Mouse (Mus musculus): ENCODE measurements at regions not wholly inside any gene's neighbourhood (a gene's known extent, or its start where the extent isn't known, plus 50 kb on each side); places are given as distances from the start of the nearest gene placed in this dataset.

DNA sequence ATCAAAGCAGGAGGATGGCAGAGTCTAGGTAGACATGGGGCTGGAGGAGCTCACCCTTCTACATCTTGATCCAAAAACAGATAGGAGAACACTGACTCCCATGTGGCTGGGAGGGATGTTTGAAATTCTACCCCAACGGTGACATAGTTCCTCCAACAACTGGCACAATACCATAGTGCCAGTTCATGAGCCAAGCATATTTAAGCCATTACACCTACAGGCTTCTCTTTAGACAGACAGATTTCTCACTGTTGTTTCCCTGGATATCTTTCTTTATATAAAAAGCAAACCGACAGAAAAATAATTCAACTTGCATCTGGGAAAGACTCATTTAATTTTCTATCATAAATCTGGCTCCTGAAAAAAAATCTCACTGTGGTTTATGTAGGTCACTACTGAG, 380.4 kb upstream of the Nectin3 start:
- no peak overlapping the region for H3K9ac ChIP-seq (ENCODE audit: low read depth, low read length)
- no peaks in the 10 kb centered on the region for H3K36me3 ChIP-seq (ENCODE audit: insufficient read depth, low read length)
- ATAC-seq (replicated peaks; ENCODE audit: low FRiP score, low read depth): no peak
- H3K27me3 ChIP-seq (ENCODE audit: insufficient read depth, low read length): no peaks in the 10 kb centered on the region
- no peak for TF ChIP-seq CTCF (IDR thresholded peaks at IDR 0.05; ENCODE audit: low read depth)
- no peak overlapping the region for H3K27ac ChIP-seq
- WGBS: 85% methylated on average over 2 of the region's 2 CpGs
- H3K4me2 ChIP-seq (ENCODE audit: low read length): no peak overlapping the region
- H3K4me1 ChIP-seq (replicated peaks; ENCODE audit: insufficient read depth, low read length): no peaks in the 10 kb centered on the region
- no peak overlapping the region for H3K4me3 ChIP-seq (replicated peaks; ENCODE audit: low read depth, low read length)
- no peak for DNase-seq (ENCODE audit: low spot score)
- H3K9me3 ChIP-seq (replicated peaks; ENCODE audit: low read length): no peaks in the 10 kb centered on the region

DNA sequence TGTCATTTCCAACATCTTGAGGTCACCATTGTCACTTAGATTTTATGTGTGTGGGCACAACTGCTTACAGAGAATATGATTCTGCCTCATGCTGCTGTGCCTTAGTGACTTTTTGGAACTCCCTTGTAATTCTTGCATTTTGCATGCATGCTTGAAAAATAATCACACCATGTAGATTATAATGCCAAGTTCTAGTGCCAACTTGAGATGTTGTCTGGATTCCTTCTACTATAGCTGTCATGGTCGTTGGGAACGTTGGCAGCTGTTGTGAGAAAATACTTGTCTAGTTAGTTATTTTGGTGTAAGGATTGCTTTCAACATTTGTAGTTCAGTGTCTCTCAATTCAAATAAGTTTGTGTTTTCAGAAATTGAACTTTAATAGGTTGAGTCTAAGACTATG, 365.6 kb upstream of the Nectin3 start:
- no peaks in the 10 kb centered on the region for H3K27me3 ChIP-seq (ENCODE audit: insufficient read depth, low read length)
- no peaks in the 10 kb centered on the region for H3K4me1 ChIP-seq (replicated peaks; ENCODE audit: insufficient read depth, low read length)
- no peak for TF ChIP-seq CTCF (IDR thresholded peaks at IDR 0.05; ENCODE audit: low read depth)
- no peaks in the 10 kb centered on the region for H3K9me3 ChIP-seq (replicated peaks; ENCODE audit: low read length)
- no peaks in the 10 kb centered on the region for H3K36me3 ChIP-seq (ENCODE audit: insufficient read depth, low read length)
- H3K4me2 ChIP-seq (ENCODE audit: low read length): no peak overlapping the region
- H3K4me3 ChIP-seq (replicated peaks; ENCODE audit: low read depth, low read length): no peak overlapping the region
- H3K27ac ChIP-seq: no peak overlapping the region
- ATAC-seq (replicated peaks; ENCODE audit: low FRiP score, low read depth) (no peak), DNase-seq (ENCODE audit: low spot score) (no peak)
- 89% methylated on average over 2 of the region's 2 CpGs for WGBS
- no peak overlapping the region for H3K9ac ChIP-seq (ENCODE audit: low read depth, low read length)

DNA sequence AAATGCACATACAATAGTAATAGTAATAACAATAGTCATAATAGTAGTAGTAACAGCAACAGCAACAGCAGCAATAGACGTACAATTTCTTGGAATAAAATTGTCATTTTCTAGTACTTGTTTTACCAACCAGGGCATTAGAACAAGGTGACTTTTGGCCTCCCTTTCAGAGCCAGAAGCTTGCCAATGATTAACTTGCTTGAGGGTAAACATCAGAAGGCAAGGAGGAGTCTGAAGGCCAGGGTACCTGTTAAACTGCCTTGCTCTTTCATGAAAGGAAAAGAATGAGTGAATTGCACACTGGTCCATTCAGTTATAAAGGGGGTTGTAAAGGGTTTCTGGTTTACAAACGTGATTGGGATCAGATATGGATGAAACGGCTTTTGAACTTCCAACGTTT, 351.2 kb upstream of the Nectin3 start:
- DNase-seq (ENCODE audit: low spot score): peak; percentile 43
- Histone ChIP-seq H3K4me3 (replicated peaks; ENCODE audit: low read depth, low read length) (no peak overlapping the region), H3K4me2 (ENCODE audit: low read length) (no peak overlapping the region), H3K4me1 (replicated peaks; ENCODE audit: insufficient read depth, low read length) (0 out of 2 replicates have a peak, but pooled peaks cover 3% of the 10 kb centered on the region), H3K36me3 (ENCODE audit: insufficient read depth, low read length) (no peaks in the 10 kb centered on the region), H3K27me3 (ENCODE audit: insufficient read depth, low read length) (no peaks in the 10 kb centered on the region), H3K27ac (peak overlapping the region; percentile 42; the same call in 1 of the 2 replicates), H3K9me3 (replicated peaks; ENCODE audit: low read length) (no peaks in the 10 kb centered on the region), H3K9ac (ENCODE audit: low read depth, low read length) (no peak overlapping the region)
- peak; percentile 75; the same call in 1 of the 2 replicates for ATAC-seq (replicated peaks; ENCODE audit: low FRiP score, low read depth)
- TF ChIP-seq CTCF (IDR thresholded peaks at IDR 0.05; ENCODE audit: low read depth): no peak
- 60% methylated on average over 4 of the region's 4 CpGs for WGBS

DNA sequence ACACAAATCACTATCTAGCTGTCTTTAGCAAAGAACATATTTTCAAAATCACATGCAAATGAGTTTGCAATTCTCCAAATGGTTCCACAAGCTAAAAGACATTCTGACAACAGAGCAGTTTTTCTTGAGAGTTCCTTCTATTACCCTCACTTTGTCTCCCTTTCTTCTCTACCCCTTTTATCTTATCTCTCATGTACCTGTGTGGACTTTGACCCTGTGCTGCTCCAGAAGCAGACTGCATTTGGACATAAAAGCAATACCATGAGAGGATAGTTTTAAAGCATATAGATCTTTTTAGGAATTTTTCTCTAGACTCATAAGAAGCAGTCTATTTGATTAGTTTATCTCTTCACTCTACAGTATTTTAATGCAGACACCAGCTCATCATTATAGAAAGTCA, 350.4 kb upstream of the Nectin3 start:
- Histone ChIP-seq H3K27ac (no peak overlapping the region), H3K4me2 (ENCODE audit: low read length) (no peak overlapping the region), H3K4me1 (replicated peaks; ENCODE audit: insufficient read depth, low read length) (0 out of 2 replicates have a peak, but pooled peaks cover 3% of the 10 kb centered on the region), H3K9ac (ENCODE audit: low read depth, low read length) (no peak overlapping the region), H3K9me3 (replicated peaks; ENCODE audit: low read length) (no peaks in the 10 kb centered on the region), H3K36me3 (ENCODE audit: insufficient read depth, low read length) (no peaks in the 10 kb centered on the region), H3K27me3 (ENCODE audit: insufficient read depth, low read length) (no peaks in the 10 kb centered on the region), H3K4me3 (replicated peaks; ENCODE audit: low read depth, low read length) (no peak overlapping the region)
- TF ChIP-seq CTCF (IDR thresholded peaks at IDR 0.05; ENCODE audit: low read depth): no peak
- DNase-seq (ENCODE audit: low spot score) (no peak), ATAC-seq (replicated peaks; ENCODE audit: low FRiP score, low read depth) (no peak)

DNA sequence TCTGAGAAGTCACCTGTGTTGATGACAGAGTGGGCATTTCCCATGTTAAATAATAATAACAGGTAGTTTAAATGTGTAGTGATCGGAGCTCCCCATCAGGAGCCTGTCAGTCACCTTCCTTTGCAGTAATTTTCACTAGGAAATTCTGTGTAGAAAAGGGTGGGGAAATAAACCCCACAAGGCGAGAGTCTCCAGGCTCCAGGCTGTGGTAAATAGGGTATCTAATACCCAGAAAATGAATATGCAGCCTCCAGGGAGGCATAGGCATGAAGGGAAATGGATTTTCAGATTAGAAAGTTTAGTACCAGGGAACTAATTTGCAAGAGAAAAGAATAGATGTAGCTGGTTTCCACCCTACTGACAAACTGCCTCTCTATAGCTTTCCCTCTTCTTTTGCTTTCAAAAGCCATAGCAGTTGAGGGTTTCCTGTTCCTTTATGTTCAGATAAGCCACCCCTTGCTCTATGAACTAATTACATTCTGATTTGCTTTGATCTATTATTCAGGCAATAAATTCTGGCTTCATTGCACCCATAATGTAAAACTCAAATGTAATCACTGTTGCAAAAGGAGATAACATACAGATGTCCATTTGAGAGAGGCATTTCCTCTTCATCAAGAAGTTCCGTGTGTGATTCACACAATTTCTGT, 349.5 kb upstream of the Nectin3 start:
- Histone ChIP-seq H3K4me2 (ENCODE audit: low read length) (no peak overlapping the region), H3K9me3 (replicated peaks; ENCODE audit: low read length) (no peaks in the 10 kb centered on the region), H3K4me3 (replicated peaks; ENCODE audit: low read depth, low read length) (no peak overlapping the region), H3K4me1 (replicated peaks; ENCODE audit: insufficient read depth, low read length) (no peaks in the 10 kb centered on the region), H3K27me3 (ENCODE audit: insufficient read depth, low read length) (no peaks in the 10 kb centered on the region), H3K36me3 (ENCODE audit: insufficient read depth, low read length) (no peaks in the 10 kb centered on the region), H3K9ac (ENCODE audit: low read depth, low read length) (no peak overlapping the region), H3K27ac (no peak overlapping the region)
- WGBS: 52% methylated on average over 3 of the region's 3 CpGs
- no peak for TF ChIP-seq CTCF (IDR thresholded peaks at IDR 0.05; ENCODE audit: low read depth)
- no peak for ATAC-seq (replicated peaks; ENCODE audit: low FRiP score, low read depth)
- DNase-seq (ENCODE audit: low spot score): peak; percentile 24

DNA sequence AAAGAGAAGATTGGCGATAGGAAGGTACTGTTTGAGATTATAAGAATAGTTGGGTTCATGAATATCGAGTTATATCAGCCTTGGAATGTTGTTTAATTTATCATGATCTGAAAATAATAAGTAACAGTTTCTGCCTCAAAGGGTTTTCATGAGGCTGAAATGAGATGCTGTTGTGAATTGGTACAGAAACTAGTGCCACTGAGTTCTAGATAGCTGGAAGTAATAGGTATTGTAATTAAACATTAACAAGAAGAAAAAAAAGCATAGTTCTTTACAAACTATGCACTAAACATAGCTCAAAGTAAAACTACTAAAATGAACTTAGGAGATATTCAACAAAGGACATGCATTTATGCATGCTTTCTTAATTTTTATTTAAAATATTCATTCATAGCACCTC, 342.9 kb upstream of the Nectin3 start:
- Histone ChIP-seq H3K4me3 (replicated peaks; ENCODE audit: low read depth, low read length) (no peak overlapping the region), H3K9ac (ENCODE audit: low read depth, low read length) (no peak overlapping the region), H3K36me3 (ENCODE audit: insufficient read depth, low read length) (no peaks in the 10 kb centered on the region), H3K4me1 (replicated peaks; ENCODE audit: insufficient read depth, low read length) (no peaks in the 10 kb centered on the region), H3K27ac (no peak overlapping the region), H3K4me2 (ENCODE audit: low read length) (no peak overlapping the region), H3K9me3 (replicated peaks; ENCODE audit: low read length) (no peaks in the 10 kb centered on the region), H3K27me3 (ENCODE audit: insufficient read depth, low read length) (no peaks in the 10 kb centered on the region)
- WGBS: 65% methylated on average over 2 of the region's 2 CpGs
- no peak for TF ChIP-seq CTCF (IDR thresholded peaks at IDR 0.05; ENCODE audit: low read depth)
- ATAC-seq (replicated peaks; ENCODE audit: low FRiP score, low read depth) (no peak), DNase-seq (ENCODE audit: low spot score) (no peak)

DNA sequence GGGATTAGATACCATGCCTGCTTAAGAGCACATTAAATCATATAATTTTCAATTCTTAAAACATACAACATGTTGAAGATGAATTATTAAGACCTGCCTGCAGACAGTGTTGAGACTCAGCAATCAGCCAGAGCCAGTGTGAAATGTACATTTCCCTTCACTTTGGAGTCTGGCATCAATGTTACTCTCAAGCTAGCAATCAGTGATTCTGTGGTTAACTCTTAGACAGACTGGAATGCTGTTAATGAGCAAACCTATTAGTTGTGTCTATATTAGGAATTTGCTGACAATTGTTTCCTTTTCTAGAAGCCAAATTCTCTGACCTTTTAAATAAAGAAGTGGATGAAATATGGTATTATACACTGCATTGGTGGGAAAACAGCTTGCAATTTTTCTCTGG, 342.4 kb upstream of the Nectin3 start:
- no peaks in the 10 kb centered on the region for H3K36me3 ChIP-seq (ENCODE audit: insufficient read depth, low read length)
- no peak for DNase-seq (ENCODE audit: low spot score)

More for the DNA sequence above, 342.4 kb upstream of the Nectin3 start:
- TF ChIP-seq CTCF (IDR thresholded peaks at IDR 0.05; ENCODE audit: low read depth): no peak
- ATAC-seq (replicated peaks; ENCODE audit: low FRiP score, low read depth): 0 out of 2 replicates have a peak, but pooled peaks have one; percentile 49
- no peak overlapping the region for H3K4me2 ChIP-seq (ENCODE audit: low read length)
- no peak overlapping the region for H3K4me3 ChIP-seq (replicated peaks; ENCODE audit: low read depth, low read length)
- H3K4me1 ChIP-seq (replicated peaks; ENCODE audit: insufficient read depth, low read length): no peaks in the 10 kb centered on the region
- no peaks in the 10 kb centered on the region for H3K9me3 ChIP-seq (replicated peaks; ENCODE audit: low read length)
- H3K27me3 ChIP-seq (ENCODE audit: insufficient read depth, low read length): no peaks in the 10 kb centered on the region
- no peak overlapping the region for H3K9ac ChIP-seq (ENCODE audit: low read depth, low read length)
- H3K27ac ChIP-seq: 0 out of 2 replicates have a peak overlapping the region, but pooled peaks have one; percentile 8
